Mouse (Mus musculus) megakaryocyte, adult 5-6 weeks (primary cell): ENCODE results near the gene Gm3646. TPM values are rescaled to one million over a fixed set of nuclear protein-coding genes. Genes with fewer than 3 reads are reported as not detected.

Experiments
- ATAC-seq: 2 replicates; pipeline ENCODE4 v1.8.0; 2016; ENCODE audit warnings: mild to moderate bottlenecking, inconsistent platforms; ENCODE audit not compliant: poor library complexity, severe bottlenecking
- total RNA-seq, 2 experiments: library from RNA; stranded (forward) in 1 of 2; stranded (reverse) in 1 of 2; fragments of 153-499, 151-499 nt in 1 of 2; fragments of 221-1000, 200-1000 nt in 1 of 2; gene quantifications; 2 replicates each; pipeline versions ENCODE4 v1.2.3 to v1.2.4; 2015 to 2017

The Gm3646 gene
- total RNA-seq, 2 experiments from 2014 or later: not detected

DNA sequence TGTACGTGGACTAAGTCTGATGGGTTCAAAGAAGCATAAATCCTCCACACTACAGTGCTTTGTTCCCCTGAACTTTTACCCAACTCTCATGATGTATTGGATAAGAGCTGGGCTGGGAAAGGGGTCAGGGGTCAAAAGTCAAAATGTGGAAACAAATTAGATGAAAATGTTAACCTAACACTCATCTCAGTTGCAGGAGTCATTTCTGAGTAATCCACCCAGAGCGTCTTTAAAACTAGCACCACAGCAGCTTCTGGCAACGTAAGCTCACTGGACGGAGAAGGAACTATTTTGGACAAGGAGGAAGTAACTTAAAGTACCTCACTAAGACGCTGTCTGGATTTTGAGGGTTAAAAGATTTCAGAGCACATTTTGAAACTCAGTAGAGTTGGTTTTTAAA is 20.5 kb downstream of the Gm3646 start:
- peak; percentile 64 for ATAC-seq

- no peak; the same call in 1 of the 2 replicates for ATAC-seq
Observed at GRCm38 (mm10) chr1:39781835-39782234, 23.3 kb downstream of the Gm3646 start.

DNA sequence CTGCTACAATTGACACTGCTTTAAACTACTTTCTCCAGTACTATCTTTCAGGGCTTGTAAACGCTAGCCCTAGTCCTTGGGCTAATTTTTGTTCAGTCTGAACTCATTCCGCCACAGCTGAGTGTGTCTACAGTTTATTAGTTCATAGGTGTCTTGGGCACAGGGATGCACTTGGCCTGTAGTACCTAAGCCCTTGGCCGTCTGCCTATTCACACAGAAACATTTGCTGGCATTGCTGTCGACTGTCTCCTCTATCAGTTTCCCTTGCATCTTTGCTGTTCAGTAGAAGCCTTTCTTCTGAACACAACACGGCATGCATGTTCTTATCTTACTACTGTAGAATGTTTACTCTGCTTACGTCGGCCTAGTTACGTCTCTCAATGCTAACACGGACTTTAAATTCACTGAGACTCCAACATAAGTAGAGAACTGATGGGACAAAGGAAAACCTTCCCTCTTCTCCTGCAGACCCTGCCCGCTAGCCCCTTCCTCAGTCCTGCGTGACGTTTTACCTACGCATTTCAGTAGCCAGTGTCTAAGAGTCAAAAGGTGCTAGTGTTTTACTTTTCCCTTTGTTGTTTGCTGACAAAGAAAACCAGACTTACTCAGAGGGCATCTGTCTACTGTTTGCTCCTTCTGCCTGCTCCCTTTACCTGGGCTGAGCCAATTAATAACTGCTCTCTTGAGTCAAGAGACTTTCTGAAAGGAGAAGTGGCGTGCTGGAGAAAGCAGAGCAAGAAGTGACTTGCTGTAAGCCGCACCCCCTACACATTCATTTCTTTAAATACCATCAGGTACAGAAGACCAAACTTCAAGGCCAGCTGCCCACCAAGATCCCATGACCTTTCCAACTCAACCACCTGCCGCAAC is 25.8 kb downstream of the Gm3646 start:
- no peak for ATAC-seq

DNA sequence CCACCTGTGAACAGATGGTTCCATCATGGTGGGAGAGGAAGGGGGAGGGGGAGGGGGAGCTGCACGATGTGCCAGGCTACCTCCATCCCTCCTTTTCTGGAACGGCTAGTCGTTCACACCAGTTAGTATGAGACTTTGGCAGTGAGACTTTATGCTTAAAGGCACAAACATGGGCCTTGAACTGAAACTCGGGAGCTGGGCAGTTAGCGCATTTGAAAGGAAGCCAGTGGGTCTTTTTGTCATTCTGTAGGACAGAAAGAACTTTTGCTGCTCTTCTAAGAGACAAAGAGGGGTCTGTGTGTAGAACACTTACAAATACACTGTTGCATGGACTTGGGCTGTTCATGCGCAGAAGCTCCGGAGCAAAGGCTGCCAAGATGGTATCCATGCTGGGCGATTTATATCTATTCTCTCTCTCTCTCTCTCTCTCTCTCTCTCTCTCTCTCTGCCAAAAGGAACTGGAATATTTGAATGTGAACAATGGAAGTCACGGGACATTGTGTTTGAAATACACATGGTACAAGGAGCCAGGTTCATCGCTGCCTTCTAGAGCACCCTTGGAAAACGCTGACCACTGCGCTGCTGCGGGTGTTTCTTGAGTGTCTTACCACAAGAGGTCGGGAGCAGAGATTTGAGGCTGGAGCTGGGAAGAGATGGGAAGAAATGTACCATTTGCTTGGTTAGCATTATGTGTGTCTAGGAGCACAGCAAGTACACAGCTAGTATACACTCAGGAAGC is 31.0 kb downstream of the Gm3646 start:
- no peak for ATAC-seq

GRCm38 (mm10) chr1:39773551-39773950 is 31.6 kb downstream of the Gm3646 start:
- ATAC-seq: no peak

DNA sequence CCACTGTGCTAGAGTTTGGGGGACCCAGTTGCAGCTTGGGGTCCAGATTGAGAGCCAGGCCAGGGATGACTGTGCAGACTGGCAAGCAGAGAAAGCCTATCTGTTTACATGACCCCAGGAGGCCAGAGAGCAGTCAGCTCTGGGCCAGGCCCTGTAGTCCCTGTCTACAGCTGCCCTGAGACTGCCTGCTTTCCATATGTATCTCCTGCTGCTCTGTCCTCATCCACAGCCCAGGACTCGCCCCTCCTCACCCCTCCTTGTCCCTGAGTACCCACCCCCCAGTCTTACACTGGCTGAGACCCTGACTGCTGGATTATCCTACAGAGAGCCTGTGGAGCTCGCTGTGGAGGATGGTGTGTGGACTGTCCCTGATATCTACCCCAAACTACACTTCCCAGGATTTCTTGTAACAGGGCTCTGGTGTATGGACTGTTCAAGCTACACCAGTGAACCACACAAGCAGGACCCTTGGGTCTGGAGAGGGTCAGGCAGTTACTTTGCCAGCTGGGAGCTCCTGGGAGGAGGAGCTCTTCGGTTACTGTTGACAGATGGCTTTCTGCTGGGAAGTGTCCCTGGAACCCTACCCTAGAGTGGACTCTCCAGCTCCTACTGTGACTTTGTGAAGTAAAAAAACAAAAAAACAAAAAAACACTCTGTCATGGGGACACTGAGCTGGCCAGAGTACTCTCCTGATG is 32.6 kb downstream of the Gm3646 start:
- no peak for ATAC-seq

DNA sequence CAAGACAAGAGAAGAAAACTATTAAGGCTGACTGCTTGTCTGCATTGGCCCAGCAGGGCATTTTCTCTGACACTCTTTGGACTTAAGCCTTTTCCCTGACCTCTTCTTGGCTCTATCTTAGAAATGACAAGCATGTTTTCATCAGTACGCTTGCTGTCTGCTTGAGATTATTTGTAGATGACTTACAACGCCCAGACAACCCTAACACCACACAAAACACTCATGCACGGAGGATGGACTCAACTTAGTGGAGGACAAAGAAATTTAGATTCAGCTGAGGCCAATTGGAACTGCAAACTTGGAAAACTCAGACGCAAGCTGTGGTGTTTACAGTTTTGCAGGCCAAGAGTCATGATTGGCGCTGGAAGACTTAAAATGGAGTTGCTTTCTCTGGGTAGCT is 34.7 kb downstream of the Gm3646 start:
- no peak for ATAC-seq

DNA sequence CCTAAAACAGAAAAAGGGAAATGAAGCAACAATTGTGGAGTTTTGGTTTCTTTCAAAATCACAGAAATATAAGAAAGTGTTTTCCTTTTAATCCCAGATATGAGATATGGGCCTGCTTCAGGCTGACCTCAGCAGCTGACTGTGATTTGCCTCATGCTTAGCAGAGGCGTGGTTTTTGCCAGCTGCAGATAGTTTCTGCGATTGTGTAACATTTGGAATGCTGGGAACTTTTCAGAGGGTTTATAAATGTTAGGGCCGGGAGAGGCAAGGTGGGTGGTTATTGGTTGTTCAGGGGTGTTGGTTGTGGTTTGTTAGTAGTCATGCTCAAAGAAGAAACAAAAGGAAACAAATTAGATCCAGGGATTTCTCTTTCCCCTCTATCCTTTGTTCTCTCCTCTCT is 37.1 kb downstream of the Gm3646 start:
- ATAC-seq: no peak

DNA sequence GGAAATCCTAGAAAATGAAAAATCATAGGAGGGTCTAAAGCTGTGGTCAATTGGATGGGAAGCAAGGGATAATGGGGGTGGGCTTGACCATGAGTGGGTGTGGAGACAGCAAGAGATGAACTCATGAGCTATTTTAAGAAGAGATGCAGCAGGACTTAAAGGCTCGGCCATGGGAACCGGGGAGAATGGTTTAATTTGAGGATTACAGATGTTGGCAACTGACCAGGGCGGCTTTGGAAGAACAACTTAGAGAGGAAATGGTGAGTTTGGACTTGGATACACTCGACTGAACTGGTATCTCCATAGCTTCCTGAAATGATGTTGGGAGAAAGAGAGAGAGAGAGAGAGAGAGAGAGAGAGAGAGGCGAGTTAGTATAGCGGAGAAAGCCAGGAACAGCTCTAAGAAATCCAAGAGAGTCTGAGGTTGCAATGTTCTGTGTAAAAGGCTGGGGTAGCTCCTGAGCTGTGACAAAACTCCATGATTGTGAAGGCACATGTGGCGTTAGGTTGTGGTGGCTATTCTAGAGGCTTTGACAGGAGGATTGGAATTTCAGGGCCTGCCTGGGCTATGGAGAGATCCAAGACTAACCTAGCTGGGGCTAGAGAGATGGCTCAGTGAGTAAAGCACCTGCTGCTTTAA is 39.2 kb downstream of the Gm3646 start:
- ATAC-seq: no peak

GRCm38 (mm10) chr1:39762025-39762370 is 43.1 kb downstream of the Gm3646 start:
- ATAC-seq: peak; percentile 83

DNA sequence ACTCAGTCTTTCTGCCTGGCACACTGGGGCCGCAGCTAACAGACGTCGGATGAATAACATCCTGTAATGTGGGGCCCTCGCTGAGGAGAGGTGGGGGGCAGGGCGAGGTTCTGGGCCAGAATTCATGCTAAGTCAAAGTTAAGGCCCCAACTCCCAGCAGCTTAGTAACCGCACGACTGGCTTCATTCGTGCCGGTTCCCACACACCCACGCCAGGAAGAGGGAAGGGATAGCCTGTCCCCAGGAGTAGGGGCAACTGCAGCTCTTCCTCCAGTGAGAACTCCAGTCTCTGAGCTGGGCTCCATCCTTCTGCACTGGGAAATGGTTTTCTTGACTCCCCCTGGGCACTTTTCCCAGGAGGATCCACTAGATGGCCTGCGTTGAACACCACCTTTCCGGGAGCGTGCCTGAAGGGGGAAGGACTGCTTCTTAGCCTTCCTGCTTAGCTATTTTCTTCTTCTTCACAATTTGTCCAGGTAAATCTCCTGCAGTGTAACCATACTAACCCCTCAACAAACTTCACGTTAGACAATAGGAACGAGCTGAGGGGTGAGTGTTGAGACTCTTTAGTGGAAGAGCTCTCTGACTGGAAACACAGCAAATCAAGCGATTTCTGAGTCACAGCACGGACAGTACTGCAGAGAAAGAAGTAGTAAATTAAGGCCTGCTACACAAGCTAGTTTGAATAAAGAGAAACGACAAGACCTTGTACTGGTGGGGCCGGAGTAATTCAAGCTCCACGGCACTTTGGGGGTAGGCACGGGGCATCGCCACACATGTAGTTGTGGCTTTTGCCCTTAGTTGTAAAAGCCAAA is 43.7 kb downstream of the Gm3646 start:
- ATAC-seq: peak; percentile 48

DNA sequence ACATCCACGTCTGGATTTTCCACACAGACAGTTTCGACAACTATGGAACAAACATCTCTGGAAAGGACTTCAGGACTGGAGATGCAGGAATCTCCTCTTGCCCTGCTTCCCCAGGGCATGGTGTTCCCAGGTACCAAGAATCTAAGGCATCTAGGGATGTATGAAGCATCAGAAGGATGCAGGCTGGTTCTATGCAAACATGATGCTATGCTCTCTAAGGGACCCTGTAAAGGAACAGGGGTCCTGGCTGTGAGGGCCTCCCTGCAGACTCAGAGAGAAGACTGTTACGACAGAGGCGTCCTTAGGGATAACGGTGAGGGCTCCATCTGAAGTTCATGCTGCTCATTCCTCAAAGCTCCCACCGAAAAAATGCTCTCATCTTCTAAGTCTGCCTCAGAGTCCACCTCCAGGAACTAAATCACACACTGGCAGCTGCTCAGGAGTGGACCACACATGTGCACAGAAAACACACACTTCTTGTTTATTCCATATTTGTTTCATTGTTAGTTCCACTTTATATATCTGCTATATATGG is 44.9 kb downstream of the Gm3646 start:
- no peak for ATAC-seq

- ATAC-seq: no peak
Observed at GRCm38 (mm10) chr1:39759231-39760175, 45.6 kb downstream of the Gm3646 start.

DNA sequence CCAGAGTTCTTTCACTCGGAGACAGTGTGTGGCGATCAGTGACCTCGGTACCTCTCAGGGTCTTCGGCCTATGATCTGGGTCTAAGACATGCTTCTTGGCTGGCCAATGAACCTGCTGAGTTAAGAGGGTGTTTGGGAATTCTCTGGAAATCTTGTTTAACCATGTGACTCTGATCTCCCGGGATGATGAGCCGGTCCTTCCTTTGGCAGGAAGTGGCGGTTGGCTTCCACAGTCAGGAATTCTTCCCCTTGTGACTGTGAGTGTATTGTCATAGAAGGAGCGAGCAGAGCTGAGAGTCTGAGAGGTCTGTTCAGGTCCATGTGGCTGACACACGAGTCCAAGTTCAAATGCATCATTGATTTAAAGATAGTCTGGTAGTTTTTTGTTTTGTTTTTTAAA is 46.9 kb downstream of the Gm3646 start:
- ATAC-seq: no peak

DNA sequence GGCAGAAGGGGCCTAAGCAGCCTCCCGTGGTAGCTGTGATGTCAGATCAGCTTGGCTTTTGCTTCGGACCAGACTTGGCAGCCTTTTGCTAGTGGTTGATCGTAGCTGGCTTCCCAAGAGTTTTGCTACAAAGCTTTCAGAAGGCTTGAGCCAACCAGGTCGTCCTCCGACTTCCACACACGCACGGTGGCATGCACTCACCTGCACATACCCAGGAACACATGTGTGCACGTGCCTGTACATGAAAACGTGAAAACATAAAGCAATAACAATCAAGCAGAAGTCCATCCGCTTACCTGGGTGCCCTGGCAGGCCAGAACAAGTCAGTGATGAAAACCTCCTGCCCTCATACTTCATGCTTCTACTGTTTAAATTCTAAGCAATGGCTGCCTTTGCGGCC is 48.2 kb downstream of the Gm3646 start:
- ATAC-seq: no peak

- peak; percentile 92 for ATAC-seq
Observed at GRCm38 (mm10) chr1:39754224-39754957, 50.7 kb downstream of the Gm3646 start.
